Mouse (Mus musculus) lung, adult 2 months (tissue): ENCODE results near the gene Yme1l1. TPM values are rescaled to one million over a fixed set of nuclear protein-coding genes. Genes with fewer than 3 reads are reported as not detected.

Source experiments
- DNase-seq: peaks from one replicate; pipeline ENCODE4 v3.0.0; 2022
- H3K4me1 ChIP-seq: fragments of 200-500 bp; 2 replicates; pipeline ENCODE4 v1.6.1; 2011; ENCODE audit warnings: low read length; ENCODE audit not compliant: control insufficient read depth, insufficient read depth
- H3K4me3 ChIP-seq: fragments of 200-500 bp; replicated peaks from 2 replicates; pipeline ENCODE3; 2011; ENCODE audit warnings: low read depth, mild to moderate bottlenecking, control low read depth, low read length; ENCODE audit errors: extremely low read depth
- CTCF ChIP-seq: fragments of 200-500 bp; IDR thresholded peaks from 2 replicates; pipeline ENCODE4 v1.5.1; 2011; ENCODE audit warnings: mild to moderate bottlenecking, low read length, control low read depth; ENCODE audit not compliant: insufficient read depth
- POLR2A ChIP-seq: fragments of 200-500 bp; IDR thresholded peaks from 2 replicates; pipeline ENCODE4 v1.6.1; 2011; ENCODE audit warnings: low read depth, mild to moderate bottlenecking, control low read depth, low read length, borderline replicate concordance; ENCODE audit errors: extremely low read depth
- WGBS: fragments of 180-500 bp; shearing (Covaris S2); methylation state at CpG from one replicate; pipeline ENCODE4 v1.1.7; 2018; 5-methylcytosine and 5-hydroxymethylcytosine counted together
- polyA plus RNA-seq: library from polyadenylated mRNA; depleted of rRNA; stranded (reverse); fragments of >200 nt; gene quantifications from 2 replicates; pipeline ENCODE4 v1.2.3, GENCODE M21; 2012; rRNA removed

Gene Yme1l1
- polyA plus RNA-seq, 1 experiment = 6.2 TPM

GRCm38 (mm10) chr2:23228463-23228862, 72.3 kb downstream of the Yme1l1 start:
- 63% methylated on average over 2 of the region's 2 CpGs for WGBS
- H3K4me3 ChIP-seq = no peak overlapping the region
- TF ChIP-seq CTCF = no peak
- no peak for TF ChIP-seq POLR2A
- no peak for DNase-seq
- H3K4me1 ChIP-seq = no peaks in the 10 kb centered on the region

GRCm38 (mm10) chr2:23234065-23234773, 78.0 kb downstream of the Yme1l1 start:
- H3K4me1 ChIP-seq = no peaks in the 10 kb centered on the region
- TF ChIP-seq CTCF = no peak
- TF ChIP-seq POLR2A = no peak
- DNase-seq = no peak
- H3K4me3 ChIP-seq = no peak overlapping the region
- WGBS = 2% methylated on average over 23 of the region's 50 CpGs

Other genes starting within 250 kb of the Yme1l1 start
- gene Abi1, start 116.1 kb upstream of the Yme1l1 start, polyA plus RNA-seq = 118 and 137 TPM in 2 replicates
- gene Acbd5, start 88.2 kb upstream of the Yme1l1 start, polyA plus RNA-seq = 16.4 and 17.1 TPM in 2 replicates
- 0.08 and 0.17 TPM in 2 replicates for gene Mastl, start 345 bp upstream of the Yme1l1 start, polyA plus RNA-seq
- gene 4931423N10Rik, start 51.1 kb downstream of the Yme1l1 start, polyA plus RNA-seq = not detected in 2 replicates
- not detected in 2 replicates for gene Nxph2, start 164.9 kb downstream of the Yme1l1 start, polyA plus RNA-seq